In the genomic region with DNA sequence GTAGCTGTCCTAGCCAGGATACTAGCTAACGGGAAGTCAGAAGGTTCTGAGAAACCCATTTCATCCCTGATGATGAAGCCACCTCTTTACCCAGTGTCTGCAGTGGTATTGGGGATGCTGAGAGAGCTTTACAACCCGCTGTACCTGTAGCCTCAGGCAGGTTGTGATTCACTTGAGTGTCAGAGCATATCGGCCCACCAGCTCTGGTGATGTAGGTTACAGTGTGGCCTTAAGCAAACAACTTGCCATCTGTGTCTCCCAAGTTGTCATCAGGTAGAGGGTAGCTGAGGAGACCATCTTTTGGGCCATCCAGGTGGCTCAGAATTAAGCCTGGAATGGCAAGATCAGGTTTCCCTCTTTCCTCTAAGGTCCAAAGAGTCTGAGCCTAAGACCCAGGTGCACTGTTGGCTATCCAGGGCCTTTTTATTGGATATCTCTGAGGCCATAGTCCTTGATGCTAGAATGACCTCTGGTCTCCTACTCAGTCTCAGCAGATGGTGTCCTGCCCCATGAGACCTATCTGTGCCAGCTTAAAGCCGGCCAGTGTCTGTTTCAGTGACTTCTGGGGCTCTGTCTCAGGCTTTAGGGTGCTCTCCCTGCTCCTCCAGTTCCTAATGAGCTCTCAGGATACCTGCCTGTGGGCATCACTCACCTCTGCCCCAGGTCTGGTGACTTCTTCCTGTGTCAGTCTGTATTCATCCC, we compare ENCODE assay signal across 11 mouse cellular contexts.
"Had no signal": no experiment of that assay in that cellular context is flagged by ENCODE, and none has a peak within 500 bp of the region (broad histone marks: within the 10 kb centered on the region; RNA-seq: fewer than 3 reads in every experiment).

No protein-coding gene starts in this region.

- H3K4me2 ChIP-seq: limb, embryonic 12.5 days; neural tube, embryonic 13.5 days had no signal

- H3K27ac ChIP-seq: limb, embryonic 12.5 days; liver, embryonic 14.5 days; midbrain, embryonic 10.5 days; neural tube, embryonic 13.5 days had no signal

- H3K4me3 ChIP-seq: limb, embryonic 12.5 days; midbrain, embryonic 10.5 days; neural tube, embryonic 13.5 days had no signal

- H3K9ac ChIP-seq: limb, embryonic 12.5 days; liver, embryonic 14.5 days; neural tube, embryonic 13.5 days had no signal

- H3K9me3 ChIP-seq: limb, embryonic 12.5 days; midbrain, embryonic 10.5 days; neural tube, embryonic 13.5 days had no signal

- DNase-seq: kidney, adult 8-10 months; layer of hippocampus, adult 9-11 months; layer of hippocampus, postnatal 36 days; lung, adult 2 months; midbrain, embryonic 14.5 days; right cerebral cortex, postnatal 14 days; thymus, postnatal 4 days had no signal

- H3K27me3 ChIP-seq: limb, embryonic 12.5 days; neural tube, embryonic 13.5 days had no signal
